Mouse (Mus musculus) CH12.LX (cell line): ENCODE measurements around the gene Arl14. TPM values are rescaled to one million over a fixed set of nuclear protein-coding genes. Genes with fewer than 3 reads are reported as not detected.

Experiments used
- DNase-seq: peaks from one replicate; pipeline ENCODE4 v3.0.0-alpha.2; 2013; ENCODE audit errors: extremely low read depth
- H3K27ac ChIP-seq: 2 replicates; pipeline ENCODE4 v1.5.1; 2012; ENCODE audit warnings: low read depth, mild to moderate bottlenecking, control low read depth, moderate library complexity; ENCODE audit not compliant: insufficient read depth
- H3K27me3 ChIP-seq: replicated peaks from 2 replicates; pipeline ENCODE3; 2012; ENCODE audit warnings: inconsistent platforms
- H3K36me3 ChIP-seq, 2 experiments: replicated peaks in 1 of 2; 2 replicates each; pipeline versions ENCODE3 to v1.6.1; 2012; ENCODE audit warnings: inconsistent platforms in 1 of 2, low read length in 1 of 2, mild to moderate bottlenecking in 1 of 2, mixed read lengths in 1 of 2, moderate library complexity in 1 of 2; ENCODE audit not compliant: control insufficient read depth in 1 of 2, insufficient read depth in 1 of 2
- H3K4me1 ChIP-seq, 2 experiments: 2 replicates each; pipeline ENCODE4 v1.6.1; 2012; ENCODE audit warnings: inconsistent platforms in 1 of 2, moderate library complexity in 1 of 2; ENCODE audit not compliant: insufficient read depth in 2 of 2, control insufficient read depth in 1 of 2
- H3K4me2 ChIP-seq: 2 replicates; pipeline ENCODE4 v1.6.1; 2012; ENCODE audit warnings: low read depth, mild to moderate bottlenecking, control low read depth; ENCODE audit not compliant: poor library complexity, insufficient read depth, severe bottlenecking
- H3K4me3 ChIP-seq, 3 experiments: fragments of 150-350 bp in 1 of 3; sonication (generic) in 1 of 3; replicated peaks in 1 of 3; 2 replicates each; pipeline versions ENCODE3 to v1.5.1; 2011 to 2012; ENCODE audit warnings: low read depth in 2 of 3, low read length in 2 of 3, mild to moderate bottlenecking in 2 of 3, moderate library complexity in 2 of 3, control low read depth in 1 of 3, improper control_type of control experiment in 1 of 3, inconsistent platforms in 1 of 3, mixed read lengths in 1 of 3; ENCODE audit not compliant: poor library complexity in 1 of 3
- H3K79me2 ChIP-seq: replicated peaks from 2 replicates; pipeline ENCODE4 v1.6.1; 2012; ENCODE audit warnings: mild to moderate bottlenecking, moderate library complexity; ENCODE audit not compliant: control insufficient read depth, poor library complexity, insufficient read depth, severe bottlenecking; ENCODE audit errors: extremely low read depth
- H3K9ac ChIP-seq: 2 replicates; pipeline ENCODE4 v1.6.1; 2012; ENCODE audit warnings: low read depth, mild to moderate bottlenecking, control low read depth, moderate library complexity; ENCODE audit not compliant: insufficient read depth
- H3K9me3 ChIP-seq: replicated peaks from 2 replicates; pipeline ENCODE3; 2012; ENCODE audit warnings: low read length, inconsistent platforms, mixed read lengths
- E2F4 ChIP-seq: IDR thresholded peaks from 2 replicates; pipeline ENCODE4 v1.6.1; 2011; ENCODE audit warnings: low read depth, low read length, improper control_type of control experiment; ENCODE audit not compliant: insufficient replicate concordance
- ELF1 ChIP-seq: IDR thresholded peaks from 2 replicates; pipeline ENCODE4 v1.6.1; 2014; ENCODE audit warnings: low read depth, mild to moderate bottlenecking, inconsistent platforms, low read length, improper control_type of control experiment
- HCFC1 ChIP-seq: IDR thresholded peaks from 2 replicates; pipeline ENCODE4 v1.6.1; 2012; ENCODE audit warnings: low read depth, mild to moderate bottlenecking, inconsistent platforms, low read length, improper control_type of control experiment
- IRF4 ChIP-seq: IDR thresholded peaks from 2 replicates; pipeline ENCODE4 v1.6.1; 2014; ENCODE audit warnings: low read depth, mild to moderate bottlenecking, inconsistent platforms, low read length, improper control_type of control experiment
- JUND ChIP-seq: conservative IDR thresholded peaks from 2 replicates; pipeline ENCODE4 v1.6.1; 2011; ENCODE audit warnings: low read depth, low read length, improper control_type of control experiment
- KAT2A ChIP-seq: IDR thresholded peaks from 2 replicates; pipeline ENCODE4 v1.6.1; 2012; ENCODE audit warnings: low read length, improper control_type of control experiment, inconsistent platforms; ENCODE audit not compliant: insufficient replicate concordance
- MAFK ChIP-seq: IDR thresholded peaks from 2 replicates; pipeline ENCODE4 v1.6.1; 2011; ENCODE audit warnings: low read length, improper control_type of control experiment; ENCODE audit not compliant: insufficient replicate concordance
- MEF2A ChIP-seq: IDR thresholded peaks from 2 replicates; pipeline ENCODE4 v1.6.1; 2014; ENCODE audit warnings: low read depth, mild to moderate bottlenecking, inconsistent platforms, low read length, improper control_type of control experiment, borderline replicate concordance
- MXI1 ChIP-seq: IDR thresholded peaks from 2 replicates; pipeline ENCODE4 v1.6.1; 2011; ENCODE audit warnings: mild to moderate bottlenecking, low read depth, low read length, improper control_type of control experiment
- MYC ChIP-seq: IDR thresholded peaks from 2 replicates; pipeline ENCODE4 v1.6.1; 2011; ENCODE audit warnings: low read depth, mild to moderate bottlenecking, improper control_type of control experiment, low read length
- NELFE ChIP-seq: IDR thresholded peaks from 2 replicates; pipeline ENCODE4 v1.6.1; 2011; ENCODE audit warnings: low read depth, low read length, improper control_type of control experiment
- NRF1 ChIP-seq: IDR thresholded peaks from 2 replicates; pipeline ENCODE4 v1.6.1; 2014; ENCODE audit warnings: low read depth, mild to moderate bottlenecking, inconsistent platforms, low read length, improper control_type of control experiment, moderate library complexity
- PAX5 ChIP-seq: IDR thresholded peaks from 2 replicates; pipeline ENCODE4 v1.6.1; 2012; ENCODE audit warnings: low read length, inconsistent platforms, mixed read lengths
- SIN3A ChIP-seq: IDR thresholded peaks from 2 replicates; pipeline ENCODE4 v1.6.1; 2012; ENCODE audit warnings: low read length, improper control_type of control experiment, inconsistent platforms
- ZKSCAN1 ChIP-seq: IDR thresholded peaks from 2 replicates; pipeline ENCODE4 v1.6.1; 2012; ENCODE audit warnings: low read depth, inconsistent platforms, low read length, improper control_type of control experiment, borderline replicate concordance
- ZMIZ1 ChIP-seq: IDR thresholded peaks from 2 replicates; pipeline ENCODE4 v1.6.1; 2012; ENCODE audit warnings: low read depth, mild to moderate bottlenecking, inconsistent platforms, low read length, improper control_type of control experiment
- ZNF384 ChIP-seq: IDR thresholded peaks from 2 replicates; pipeline ENCODE4 v1.6.1; 2012; ENCODE audit warnings: low read depth, low read length, improper control_type of control experiment, inconsistent platforms
- dilution Hi-C: fragments of 300-500 bp; cut with MboI; formaldehyde crosslinking; loops from 2 replicates; pipeline ENCODE4 v1.14.3; 2020; ENCODE audit warnings: low sequenced_read_pairs; ENCODE audit not compliant: extremely low pct_unique_long_range_greater_than_20kb, extremely low pct_ligation_motif_present
- in situ Hi-C: fragments of 300-500 bp; cut with MboI; formaldehyde crosslinking; loops from 3 replicates; pipeline ENCODE4 v1.14.3; 2019; ENCODE audit warnings: low sequenced_read_pairs, low pct_ligation_motif_present, low pct_unique_long_range_greater_than_20kb, mixed read lengths
- polyA plus RNA-seq: library from polyadenylated mRNA; unstranded; fragments of >175 nt; gene quantifications from 2 replicates; pipeline ENCODE4 v1.2.1, GENCODE M21; 2012; ENCODE audit warnings: low read depth; ENCODE audit not compliant: insufficient read length
- total RNA-seq, 2 experiments: library from RNA; depleted of rRNA; stranded (reverse); fragments of 300-350 nt in 1 of 2; fragments of >200 nt in 1 of 2; gene quantifications; 2 replicates each; pipeline ENCODE4 v1.2.3; 2012 to 2014

The Arl14 gene
- total and polyA plus RNA-seq, 3 experiments = not detected

- no peak overlapping the region for H3K27ac ChIP-seq
- no peaks in the 10 kb centered on the region for H3K36me3 ChIP-seq
- dilution Hi-C loops = no loop called here
- no peak for TF ChIP-seq MEF2A
- TF ChIP-seq SIN3A = no peak
- TF ChIP-seq JUND = no peak
- no peak for TF ChIP-seq MYC
- TF ChIP-seq E2F4 = no peak
- TF ChIP-seq MAFK = no peak
- TF ChIP-seq IRF4 = no peak
- no peak for TF ChIP-seq ZMIZ1
- no peak for TF ChIP-seq KAT2A
- no peak for TF ChIP-seq ELF1
- no peak for TF ChIP-seq PAX5
- no peak for TF ChIP-seq ZKSCAN1
- TF ChIP-seq HCFC1 = no peak
- TF ChIP-seq MXI1 = no peak
- no peak for TF ChIP-seq NRF1
- no peak overlapping the region for H3K9ac ChIP-seq
- in situ Hi-C loops = loop anchor here (25.0 kb wide), 1 partner anchor 661 kb away; no protein-coding TSS in a partner anchor
- H3K4me1 ChIP-seq = peaks cover 0 to 7% of the 10 kb centered on the region in 2 experiments; a peak in 2 of 4 replicates
- DNase-seq = no peak
- H3K79me2 ChIP-seq = no peaks in the 10 kb centered on the region
- H3K27me3 ChIP-seq = no peaks in the 10 kb centered on the region
- no peak overlapping the region for H3K4me2 ChIP-seq
- H3K9me3 ChIP-seq = no peaks in the 10 kb centered on the region
- no peak overlapping the region for H3K4me3 ChIP-seq
Observed at GRCm38 (mm10) chr3:69226496-69226895, 4.3 kb downstream of the Arl14 start.

- Histone ChIP-seq H3K9ac (no peak overlapping the region), H3K4me1 (peaks cover 0 to 7% of the 10 kb centered on the region in 2 experiments; a peak in 2 of 4 replicates), H3K36me3 (no peaks in the 10 kb centered on the region), H3K79me2 (no peaks in the 10 kb centered on the region), H3K27me3 (no peaks in the 10 kb centered on the region), H3K27ac (no peak overlapping the region), H3K9me3 (no peaks in the 10 kb centered on the region), H3K4me2 (no peak overlapping the region), H3K4me3 (no peak overlapping the region)
- DNase-seq = peak; percentile 12
- TF ChIP-seq ZNF384 (peak; percentile 38; the same call in 1 of the 2 replicates), NELFE (no peak), ZMIZ1 (no peak), SIN3A (no peak), JUND (no peak), MEF2A (no peak)
- dilution Hi-C loops = no loop called here
- in situ Hi-C loops = loop anchor here (25.0 kb wide), 1 partner anchor 659 kb away; no protein-coding TSS in a partner anchor
Observed at GRCm38 (mm10) chr3:69228002-69228401, 5.8 kb downstream of the Arl14 start.
